Comparison of ENCODE assay signal across 10 mouse cellular contexts in genomic region chr17:13769256-13769655, GRCm38 (mm10). TPM values are rescaled to one million over a fixed set of nuclear protein-coding genes. Genes with fewer than 3 reads are reported as not detected.
DNase-seq lines count a peak whose midpoint lies in the region; ATAC-seq and TF ChIP-seq lines count a peak whose summit lies in the region.
"Had no signal": no experiment of that assay in that cellular context is flagged by ENCODE, and none has a peak within 500 bp of the region (broad histone marks: within the 10 kb centered on the region; RNA-seq: fewer than 3 reads in every experiment).

No protein-coding gene starts in this region.

- H3K4me1 ChIP-seq in lung, postnatal 0 days (ENCODE audit: insufficient read depth, low read depth, low read length) = no peaks in the 10 kb centered on the region; the same call in 1 of the 2 replicates
- peaks cover 3% of the 10 kb centered on the region for H3K4me1 ChIP-seq in lung, adult 2 months (ENCODE audit: control insufficient read depth, insufficient read depth, low read length)
- H3K4me1 ChIP-seq in ES-E14 (ENCODE audit: control insufficient read depth in 2 of 2, insufficient read depth in 2 of 2, low read length in 2 of 2, poor library complexity in 1 of 2) = no peaks in the 10 kb centered on the region
- no peaks in the 10 kb centered on the region for H3K4me1 ChIP-seq in liver, postnatal 0 days (ENCODE audit: insufficient read depth)

- TF ChIP-seq CTCF in lung, postnatal 0 days (IDR thresholded peaks at IDR 0.05) = peak; percentile 54
- TF ChIP-seq CTCF in lung, adult 2 months (IDR thresholded peaks at IDR 0.05; ENCODE audit: insufficient read depth, low read length) = no peak
- TF ChIP-seq CTCF in liver, postnatal 0 days (IDR thresholded peaks at IDR 0.05; ENCODE audit: low read depth) = peak; percentile 48

- H3K27me3 ChIP-seq in lung, postnatal 0 days (replicated peaks; ENCODE audit: insufficient read depth, low read length) = no peaks in the 10 kb centered on the region
- H3K27me3 ChIP-seq in liver, postnatal 0 days (ENCODE audit: insufficient read depth, low read length) = no peaks in the 10 kb centered on the region
- H3K27me3 ChIP-seq: limb, embryonic 15.5 days; stomach, embryonic 15.5 days had no signal

- no peaks in the 10 kb centered on the region for H3K36me3 ChIP-seq in lung, postnatal 0 days (ENCODE audit: insufficient read depth, low read length)
- H3K36me3 ChIP-seq in ES-E14 (ENCODE audit: control insufficient read depth, insufficient read depth, low read length, poor library complexity, severe bottlenecking) = no peaks in the 10 kb centered on the region
- H3K36me3 ChIP-seq in liver, postnatal 0 days (replicated peaks; ENCODE audit: insufficient read depth, low read length) = no peaks in the 10 kb centered on the region
- H3K36me3 ChIP-seq: limb, embryonic 15.5 days; stomach, embryonic 15.5 days had no signal

- TF ChIP-seq EP300 in lung, postnatal 0 days (IDR thresholded peaks at IDR 0.05) = no peak
- TF ChIP-seq EP300 in liver, postnatal 0 days (IDR thresholded peaks at IDR 0.05; ENCODE audit: low read depth) = no peak

- intact Hi-C loops in heart, postnatal 10 days (cut with DNase I) = loop anchor here (5.0 kb wide), 2 partner anchors 48 to 297 kb away; no protein-coding TSS in a partner anchor

- H3K4me3 ChIP-seq in lung, postnatal 0 days (ENCODE audit: low read depth, low read length) = no peak overlapping the region
- H3K4me3 ChIP-seq in lung, adult 2 months (replicated peaks; ENCODE audit: extremely low read depth, low read depth, low read length) = no peak overlapping the region
- H3K4me3 ChIP-seq in ES-E14 (ENCODE audit: insufficient read depth in 1 of 2, low read depth in 1 of 2, low read length in 2 of 2, poor library complexity in 1 of 2, severe bottlenecking in 1 of 2) = no peak overlapping the region
- no peak overlapping the region for H3K4me3 ChIP-seq in liver, postnatal 0 days (ENCODE audit: low read depth, low read length)
- H3K4me3 ChIP-seq: limb, embryonic 15.5 days; stomach, embryonic 15.5 days had no signal

- ATAC-seq in lung, postnatal 0 days = no peak
- no peak for ATAC-seq in liver, postnatal 0 days
- no peak for ATAC-seq in activated CD4-positive, CD25-positive, alpha-beta regulatory T cell, adult 4 months

- TF ChIP-seq POLR2A in lung, adult 2 months (IDR thresholded peaks at IDR 0.05; ENCODE audit: borderline replicate concordance, extremely low read depth, low read depth, low read length) = no peak

- 94% methylated on average over 3 of the region's 3 CpGs for WGBS in lung, postnatal 0 days
- 87% methylated on average over 3 of the region's 3 CpGs for WGBS in lung, adult 2 months
- WGBS in liver, postnatal 0 days (ENCODE audit: insufficient replicate concordance) = 78% methylated on average over 3 of the region's 3 CpGs

- in situ Hi-C loops in ES-E14 (cut with MboI; ENCODE audit: low sequenced_read_pairs in 2 of 2, unreplicated experiment in 2 of 2) = no loop called here

- no peak overlapping the region for H3K27ac ChIP-seq in lung, postnatal 0 days (ENCODE audit: low read length)
- H3K27ac ChIP-seq in ES-E14 (ENCODE audit: insufficient read depth, low read depth, low read length, poor library complexity, severe bottlenecking) = no peak overlapping the region
- peak overlapping the region; percentile 76 for H3K27ac ChIP-seq in liver, postnatal 0 days (ENCODE audit: low read depth)
- H3K27ac ChIP-seq: limb, embryonic 15.5 days; stomach, embryonic 15.5 days had no signal

- H3K4me2 ChIP-seq in lung, postnatal 0 days (replicated peaks; ENCODE audit: low read depth, low read length) = no peak overlapping the region
- H3K4me2 ChIP-seq in liver, postnatal 0 days (ENCODE audit: low read depth, low read length) = no peak overlapping the region
- H3K4me2 ChIP-seq: limb, embryonic 15.5 days; stomach, embryonic 15.5 days had no signal

- no peak overlapping the region for H3K9ac ChIP-seq in lung, postnatal 0 days (replicated peaks; ENCODE audit: low read depth)
- no peak overlapping the region for H3K9ac ChIP-seq in ES-E14 (ENCODE audit: insufficient read depth, low read depth, low read length, poor library complexity, severe bottlenecking)
- no peak overlapping the region for H3K9ac ChIP-seq in liver, postnatal 0 days (replicated peaks)
- H3K9ac ChIP-seq: limb, embryonic 15.5 days; stomach, embryonic 15.5 days had no signal

- DNase-seq in heart, postnatal 4 days = peak; percentile 31
- DNase-seq in heart, postnatal 10 days = no peak
- no peak for DNase-seq in lung, postnatal 0 days (ENCODE audit: low spot score)
- no peak for DNase-seq in lung, adult 2 months
- no peak for DNase-seq in ES-E14 (ENCODE audit: low read depth, low spot score)
- DNase-seq in liver, postnatal 0 days = no peak
- DNase-seq in urinary bladder, postnatal 36 days (ENCODE audit: low spot score in 2 of 2) = no peak

- H3K9me3 ChIP-seq in lung, postnatal 0 days (ENCODE audit: low read length) = no peaks in the 10 kb centered on the region
- H3K9me3 ChIP-seq in ES-E14 (ENCODE audit: control insufficient read depth, insufficient read depth, low read depth, low read length) = no peaks in the 10 kb centered on the region
- no peaks in the 10 kb centered on the region for H3K9me3 ChIP-seq in liver, postnatal 0 days (ENCODE audit: low read length)
- H3K9me3 ChIP-seq: limb, embryonic 15.5 days; stomach, embryonic 15.5 days had no signal

TF ChIP-seq in ES-E14, 5 proteins besides CTCF, POLR2A, EP300 and RAD21:
- TF ChIP-seq ZC3H11A (IDR thresholded peaks at IDR 0.05; ENCODE audit: borderline replicate concordance, low read depth, low read length) = peak; percentile 37; the same call in 1 of the 2 replicates
- no peak for TF ChIP-seq CHD2 (IDR thresholded peaks at IDR 0.05; ENCODE audit: low read depth, low read length)

RNA-seq across cellular contexts. Expression of gene Tcte2, which starts 7.6 kb away (rescaled TPM):
- total RNA-seq in heart, postnatal 4 days (2021) = 1 to 10 TPM; 4.7 to 5.2 TPM
- 1 to 10 TPM; 4.0 to 4.2 TPM for total RNA-seq in heart, postnatal 10 days (2021)
- polyA plus RNA-seq in lung, postnatal 0 days (2015; fragmentation: Nextera tagmentation; extraction: Ambion mirVana) = 3.9 and 4.4 TPM in 2 replicates
- 6.2 and 8.1 TPM in 2 replicates for polyA plus RNA-seq in lung, adult 2 months (2012; rRNA removed)
- total RNA-seq in ES-E14 (2012; rRNA removed) = 3.3 and 5.8 TPM in 2 replicates
- 0.42 and 0.45 TPM in 2 replicates for polyA plus RNA-seq in liver, postnatal 0 days (2015; fragmentation: Nextera tagmentation; extraction: Ambion mirVana)
- polyA plus RNA-seq in activated CD4-positive, CD25-positive, alpha-beta regulatory T cell, adult 4 months (2017; shearing (Covaris generic)) = not detected

RNA-seq across cellular contexts. Expression of gene Afdn, which starts 8.9 kb away (rescaled TPM):
- 100 to 1,000 TPM in 1 of 2 experiments, 10 to 100 TPM in 1; 90.0 to 105 TPM for total RNA-seq in heart, postnatal 4 days (2021)
- total RNA-seq in heart, postnatal 10 days (2021) = 100 to 1,000 TPM; 112 to 150 TPM
- 148 and 161 TPM in 2 replicates for polyA plus RNA-seq in lung, postnatal 0 days (2015; fragmentation: Nextera tagmentation; extraction: Ambion mirVana)
- 52.2 and 78.2 TPM in 2 replicates for polyA plus RNA-seq in lung, adult 2 months (2012; rRNA removed)
- 92.4 and 127 TPM in 2 replicates for total RNA-seq in ES-E14 (2012; rRNA removed)
- polyA plus RNA-seq in liver, postnatal 0 days (2015; fragmentation: Nextera tagmentation; extraction: Ambion mirVana) = 20.6 and 25.0 TPM in 2 replicates
- 1 to 10 TPM; 2.6 to 3.2 TPM for polyA plus RNA-seq in activated CD4-positive, CD25-positive, alpha-beta regulatory T cell, adult 4 months (2017; shearing (Covaris generic))
